Mouse (Mus musculus): Measurements from ENCODE around the gene Car12. TPM values are rescaled to one million over a fixed set of nuclear protein-coding genes. Genes with fewer than 3 reads are reported as not detected.

Gene Car12
- polyA plus RNA-seq, 1 experiment from 2014 or later = 7.3 TPM

GRCm38 (mm10) chr9:66687713-66688112, 25.8 kb upstream of the Car12 start:
- Histone ChIP-seq H3K36me3 (ENCODE audit: control insufficient read depth, insufficient read depth) (no peaks in the 10 kb centered on the region), H3K27me3 (replicated peaks; ENCODE audit: control insufficient read depth, insufficient read depth, low read length) (no peaks in the 10 kb centered on the region), H3K4me2 (replicated peaks; ENCODE audit: low read depth) (no peak overlapping the region), H3K4me1 (replicated peaks; ENCODE audit: control insufficient read depth, insufficient read depth, low read length) (no peaks in the 10 kb centered on the region), H3K4me3 (ENCODE audit: low read depth, low read length) (no peak overlapping the region), H3K9me3 (ENCODE audit: control insufficient read depth) (no peaks in the 10 kb centered on the region), H3K9ac (ENCODE audit: low read depth, low read length) (no peak overlapping the region), H3K27ac (ENCODE audit: low read depth, low read length) (no peak overlapping the region)
- TF ChIP-seq CTCF (IDR thresholded peaks at IDR 0.05; ENCODE audit: low read depth) = no peak
- no peak for ATAC-seq
- WGBS = 77% methylated on average over 2 of the region's 2 CpGs

- H3K4me3 ChIP-seq (ENCODE audit: low read depth, low read length) = no peak overlapping the region
Measured at GRCm38 (mm10) chr9:66691683-66692305, 21.7 kb upstream of the Car12 start.

GRCm38 (mm10) chr9:66697355-66698140, 15.9 kb upstream of the Car12 start:
- H3K9ac ChIP-seq (ENCODE audit: low read depth, low read length) = no peak overlapping the region
- TF ChIP-seq CTCF (IDR thresholded peaks at IDR 0.05; ENCODE audit: low read depth) = peak; percentile 25; the same call in 1 of the 2 replicates
- H3K4me1 ChIP-seq (replicated peaks; ENCODE audit: control insufficient read depth, insufficient read depth, low read length) = peaks cover 4% of the 10 kb centered on the region; the same call in 1 of the 2 replicates
- H3K36me3 ChIP-seq (ENCODE audit: control insufficient read depth, insufficient read depth) = no peaks in the 10 kb centered on the region
- H3K4me2 ChIP-seq (replicated peaks; ENCODE audit: low read depth) = no peak overlapping the region
- no peak overlapping the region for H3K27ac ChIP-seq (ENCODE audit: low read depth, low read length)
- ATAC-seq = peak; percentile 94
- no peaks in the 10 kb centered on the region for H3K9me3 ChIP-seq (ENCODE audit: control insufficient read depth)
- no peak overlapping the region for H3K4me3 ChIP-seq (ENCODE audit: low read depth, low read length)
- WGBS = 53% methylated on average over 7 of the region's 7 CpGs
- H3K27me3 ChIP-seq (replicated peaks; ENCODE audit: control insufficient read depth, insufficient read depth, low read length) = no peaks in the 10 kb centered on the region

More at GRCm38 (mm10) chr9:66691683-66692305, 21.7 kb upstream of the Car12 start:
- ATAC-seq = peak; percentile 45; the same call in 1 of the 2 replicates
- H3K27me3 ChIP-seq (replicated peaks; ENCODE audit: control insufficient read depth, insufficient read depth, low read length) = no peaks in the 10 kb centered on the region
- no peak overlapping the region for H3K27ac ChIP-seq (ENCODE audit: low read depth, low read length)
- H3K36me3 ChIP-seq (ENCODE audit: control insufficient read depth, insufficient read depth) = no peaks in the 10 kb centered on the region
- H3K4me2 ChIP-seq (replicated peaks; ENCODE audit: low read depth) = no peak overlapping the region
- WGBS = 78% methylated on average over 4 of the region's 4 CpGs
- no peaks in the 10 kb centered on the region for H3K9me3 ChIP-seq (ENCODE audit: control insufficient read depth)
- no peak overlapping the region for H3K9ac ChIP-seq (ENCODE audit: low read depth, low read length)
- peaks cover 1% of the 10 kb centered on the region; the same call in 1 of the 2 replicates for H3K4me1 ChIP-seq (replicated peaks; ENCODE audit: control insufficient read depth, insufficient read depth, low read length)
- TF ChIP-seq CTCF (IDR thresholded peaks at IDR 0.05; ENCODE audit: low read depth) = peak; percentile 60

- Histone ChIP-seq H3K36me3 (ENCODE audit: control insufficient read depth, insufficient read depth) (no peaks in the 10 kb centered on the region), H3K27me3 (replicated peaks; ENCODE audit: control insufficient read depth, insufficient read depth, low read length) (no peaks in the 10 kb centered on the region), H3K4me1 (replicated peaks; ENCODE audit: control insufficient read depth, insufficient read depth, low read length) (peaks cover 4% of the 10 kb centered on the region; the same call in 1 of the 2 replicates), H3K9ac (ENCODE audit: low read depth, low read length) (no peak overlapping the region), H3K27ac (ENCODE audit: low read depth, low read length) (no peak overlapping the region), H3K9me3 (ENCODE audit: control insufficient read depth) (no peaks in the 10 kb centered on the region), H3K4me3 (ENCODE audit: low read depth, low read length) (no peak overlapping the region), H3K4me2 (replicated peaks; ENCODE audit: low read depth) (no peak overlapping the region)
- TF ChIP-seq CTCF (IDR thresholded peaks at IDR 0.05; ENCODE audit: low read depth) = no peak
- no peak for ATAC-seq
- 41% methylated on average over 4 of the region's 4 CpGs for WGBS
Measured at GRCm38 (mm10) chr9:66699748-66700147, 13.7 kb upstream of the Car12 start.

- Histone ChIP-seq H3K4me2 (replicated peaks; ENCODE audit: low read depth) (no peak overlapping the region), H3K4me3 (ENCODE audit: low read depth, low read length) (no peak overlapping the region), H3K36me3 (ENCODE audit: control insufficient read depth, insufficient read depth) (no peaks in the 10 kb centered on the region), H3K9me3 (ENCODE audit: control insufficient read depth) (no peaks in the 10 kb centered on the region), H3K9ac (ENCODE audit: low read depth, low read length) (no peak overlapping the region), H3K27ac (ENCODE audit: low read depth, low read length) (no peak overlapping the region), H3K4me1 (replicated peaks; ENCODE audit: control insufficient read depth, insufficient read depth, low read length) (no peaks in the 10 kb centered on the region), H3K27me3 (replicated peaks; ENCODE audit: control insufficient read depth, insufficient read depth, low read length) (no peaks in the 10 kb centered on the region)
- no peak for ATAC-seq
- WGBS = 87% methylated on average over 4 of the region's 4 CpGs
- no peak for TF ChIP-seq CTCF (IDR thresholded peaks at IDR 0.05; ENCODE audit: low read depth)
Measured at GRCm38 (mm10) chr9:66703002-66703401, 10.5 kb upstream of the Car12 start.

GRCm38 (mm10) chr9:66705354-66705753, 8.1 kb upstream of the Car12 start:
- Histone ChIP-seq H3K27me3 (replicated peaks; ENCODE audit: control insufficient read depth, insufficient read depth, low read length) (no peaks in the 10 kb centered on the region), H3K9me3 (ENCODE audit: control insufficient read depth) (no peaks in the 10 kb centered on the region), H3K9ac (ENCODE audit: low read depth, low read length) (no peak overlapping the region), H3K4me1 (replicated peaks; ENCODE audit: control insufficient read depth, insufficient read depth, low read length) (no peaks in the 10 kb centered on the region), H3K36me3 (ENCODE audit: control insufficient read depth, insufficient read depth) (no peaks in the 10 kb centered on the region), H3K4me2 (replicated peaks; ENCODE audit: low read depth) (no peak overlapping the region), H3K27ac (ENCODE audit: low read depth, low read length) (no peak overlapping the region), H3K4me3 (ENCODE audit: low read depth, low read length) (no peak overlapping the region)
- TF ChIP-seq CTCF (IDR thresholded peaks at IDR 0.05; ENCODE audit: low read depth) = no peak
- ATAC-seq = no peak; the same call in 1 of the 2 replicates
